Mouse (Mus musculus): ENCODE measurements around the gene Acp2.
"Not testable (repeated sequence)": the region's sequence is repeated elsewhere in the genome, so short reads cannot be mapped to it uniquely, and the experiment has no call there.

Acp2 gene

DNA sequence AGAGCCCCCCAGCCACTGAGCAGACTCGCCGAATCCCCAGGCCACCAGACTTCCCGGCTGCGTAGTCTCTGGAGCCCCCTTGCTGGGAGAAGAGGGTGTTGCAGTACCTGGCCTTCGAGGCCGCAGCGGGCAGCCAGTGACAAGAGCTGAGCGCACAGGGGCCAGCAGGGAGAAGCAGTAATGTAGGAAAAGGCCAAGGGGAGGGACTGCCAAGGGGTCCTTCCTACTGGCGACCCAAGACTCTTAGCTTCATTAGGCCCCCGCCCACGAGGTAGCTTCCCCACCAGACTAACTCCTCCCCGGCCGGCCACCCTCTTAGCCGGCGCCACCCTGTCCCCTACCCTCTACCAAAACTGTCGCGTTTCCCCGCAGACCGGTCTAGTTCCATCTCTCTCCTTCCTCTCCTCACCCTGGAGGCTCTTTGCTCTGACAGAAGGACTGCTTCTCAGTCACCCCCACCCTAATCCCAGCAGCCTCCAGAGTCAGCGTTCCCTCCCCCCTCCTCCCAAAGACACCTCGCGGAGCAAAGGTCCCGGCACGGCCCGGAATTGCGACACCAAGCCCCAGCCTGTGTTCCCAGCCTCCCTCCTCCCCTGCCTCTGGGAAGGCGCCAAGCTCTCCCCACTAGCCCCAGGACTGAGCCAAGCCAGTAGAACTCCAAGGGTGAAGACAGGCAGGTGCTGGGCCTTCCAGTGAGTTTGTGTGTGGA lies 7.9 kb upstream of the Acp2 start:
- peak; percentile 89 to 91 for DNase-seq (ENCODE audit: low spot score in 2 of 2)

DNA sequence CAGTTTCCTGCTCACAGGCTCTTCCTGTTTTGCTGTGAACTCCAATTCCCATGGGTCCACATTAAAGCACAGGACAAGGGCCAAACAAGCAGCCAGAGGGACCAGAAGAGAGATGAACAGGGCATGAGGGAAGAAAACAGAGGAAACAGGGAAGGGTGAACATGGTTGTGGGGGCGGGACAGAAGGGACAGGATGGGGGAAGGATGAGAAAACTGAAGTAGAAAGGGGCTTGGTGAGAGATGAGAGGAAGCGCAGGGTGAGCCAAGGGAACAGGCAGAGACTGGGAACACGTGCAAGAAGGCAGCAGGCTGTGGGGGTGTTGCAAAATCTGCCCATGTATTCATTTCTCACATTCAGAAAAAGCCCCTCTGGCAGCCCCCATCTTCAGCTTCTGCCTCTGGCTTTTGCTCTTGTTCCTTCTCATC lies 6.1 kb upstream of the Acp2 start:
- DNase-seq (ENCODE audit: low spot score in 2 of 2): peak; percentile 76 to 81

DNA sequence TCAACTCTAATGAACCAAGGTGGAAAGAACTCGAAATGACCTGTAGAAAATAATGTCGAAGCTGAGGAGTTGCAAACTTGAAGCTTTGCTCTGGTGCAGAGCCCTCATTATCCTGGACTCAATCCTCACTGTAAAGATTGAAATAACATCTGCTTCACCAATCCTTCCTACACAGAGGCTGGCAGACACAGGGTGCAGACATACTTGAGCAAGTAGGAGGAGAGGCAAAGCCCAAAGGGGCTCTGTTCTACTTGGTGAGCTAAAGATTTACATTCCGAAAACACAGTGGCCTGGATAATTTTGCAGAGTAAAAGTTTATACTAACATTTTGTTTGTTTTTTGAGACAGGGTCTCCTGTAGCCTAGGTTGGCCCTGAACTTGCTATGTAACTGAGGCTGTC lies 3.8 kb upstream of the Acp2 start:
- DNase-seq (ENCODE audit: low spot score in 2 of 2): no peak

DNA sequence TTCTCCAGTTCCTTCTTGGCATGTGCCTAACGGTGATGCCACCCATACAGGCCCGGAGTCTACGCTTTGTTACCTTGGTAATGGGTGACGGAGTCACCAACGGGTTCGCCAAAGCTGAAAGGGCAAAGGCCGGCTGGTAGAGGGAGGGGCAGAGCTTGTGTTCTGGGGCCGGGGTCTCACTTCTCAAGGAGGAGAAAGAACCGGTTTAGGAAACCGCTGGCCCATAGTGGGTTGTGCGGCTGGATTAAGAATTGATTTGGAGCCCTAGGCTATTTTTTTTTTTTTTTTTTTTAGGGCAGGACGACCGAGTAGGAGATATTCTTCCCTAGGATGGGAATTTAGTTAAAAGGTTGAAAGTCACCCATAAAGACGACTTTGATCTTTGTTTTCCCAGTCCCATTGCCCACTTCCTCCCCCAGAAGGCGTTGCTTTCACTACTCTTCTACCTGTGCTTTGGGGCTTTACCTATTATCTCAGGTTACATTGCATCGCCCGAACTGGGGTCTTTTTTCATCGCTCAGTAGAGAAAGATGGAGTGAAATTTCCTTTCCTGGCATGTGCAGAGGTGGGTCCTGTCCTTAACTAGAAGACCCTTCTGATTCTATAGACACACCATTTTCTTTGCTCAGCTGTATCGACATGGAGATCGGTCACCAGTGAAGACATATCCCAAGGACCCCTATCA lies 429 bp downstream of the Acp2 start:
- no peak for DNase-seq (ENCODE audit: low spot score in 2 of 2)

GRCm38 (mm10) chr2:91206254-91206775 lies 3.6 kb downstream of the Acp2 start:
- DNase-seq (ENCODE audit: low spot score in 2 of 2): peak in 1 of 2 experiments; percentile 51

GRCm38 (mm10) chr2:91213311-91213710 lies 10.6 kb downstream of the Acp2 start:
- DNase-seq (ENCODE audit: low spot score in 2 of 2): no peak

DNA sequence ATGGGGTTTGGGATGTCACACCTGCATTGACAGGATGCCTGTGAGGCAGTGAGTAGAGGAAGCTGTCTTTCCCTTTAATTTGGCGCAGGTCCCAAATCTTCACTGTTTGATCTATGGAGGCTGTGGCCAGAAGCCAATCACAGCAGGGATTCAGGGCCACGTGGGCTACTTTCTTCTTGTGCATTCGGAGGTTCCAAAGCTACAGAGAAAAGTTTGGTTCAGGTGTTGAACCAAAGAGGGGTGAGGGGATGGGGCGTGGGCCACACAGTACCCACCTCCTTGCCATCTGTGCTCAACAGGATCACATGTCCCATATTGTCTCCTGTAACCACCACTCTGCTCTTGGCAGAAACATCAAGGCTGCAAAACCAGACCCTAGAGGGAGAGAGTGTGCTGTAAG lies 14.3 kb downstream of the Acp2 start:
- no peak for DNase-seq (ENCODE audit: low spot score in 2 of 2)

- no peak for DNase-seq (ENCODE audit: low spot score in 2 of 2)
These were observed 17.8 kb downstream of the Acp2 start for GRCm38 (mm10) chr2:91220501-91220900.

GRCm38 (mm10) chr2:91223614-91224013 lies 20.9 kb downstream of the Acp2 start:
- DNase-seq (ENCODE audit: low spot score in 2 of 2): no peak

DNA sequence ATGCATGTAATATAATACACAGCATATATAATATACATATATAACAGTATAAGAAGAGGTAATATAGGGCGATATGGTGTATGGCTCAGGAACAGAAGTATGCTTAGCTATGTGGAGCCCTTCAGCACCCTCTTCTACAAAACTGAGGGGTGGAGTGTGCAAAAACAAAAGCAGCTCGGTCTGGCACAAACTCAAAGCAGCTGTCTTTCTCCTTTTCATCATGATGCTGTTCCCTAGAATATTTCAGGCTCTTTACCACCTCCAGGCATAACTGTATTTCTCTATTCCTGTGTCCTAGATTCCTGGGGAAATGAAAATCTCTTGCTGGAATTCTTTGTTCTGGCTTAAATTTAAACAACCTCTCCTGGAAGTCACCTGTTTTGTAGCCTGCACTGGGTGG lies 27.1 kb downstream of the Acp2 start:
- no peak for DNase-seq (ENCODE audit: low spot score in 2 of 2)

- peak; percentile 90 for DNase-seq (ENCODE audit: low spot score in 2 of 2)
These were observed 34.2 kb downstream of the Acp2 start, which contains the start of gene Ddb2 for GRCm38 (mm10) chr2:91236601-91237510. Gene Ddb2, minus strand, starts transcription at chr2:91236982.

- DNase-seq (ENCODE audit: low spot score in 2 of 2): not testable (repeated sequence)
These were observed 34.9 kb downstream of the Acp2 start for GRCm38 (mm10) chr2:91237511-91238080.

DNA sequence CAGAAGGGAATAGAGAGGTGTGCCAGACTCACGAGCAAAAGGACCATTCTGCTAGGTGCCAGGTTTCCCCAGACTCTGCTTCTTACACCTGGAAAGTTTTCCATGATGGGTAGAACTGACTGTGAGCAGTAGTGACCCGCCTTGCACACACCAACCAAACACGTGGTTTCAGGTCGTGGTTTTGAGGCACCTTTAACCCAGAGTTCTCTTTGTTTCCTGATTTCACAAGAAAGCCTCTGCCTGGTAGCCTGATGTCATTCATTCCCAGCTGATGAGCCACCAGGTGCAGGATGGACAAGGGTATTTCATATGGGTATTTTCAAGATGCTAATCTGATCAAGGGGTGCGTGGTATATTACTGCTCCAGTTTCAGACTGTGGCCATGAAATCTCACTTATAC lies 39.9 kb downstream of the Acp2 start:
- DNase-seq (ENCODE audit: low spot score in 2 of 2): no peak

- DNase-seq (ENCODE audit: low spot score in 2 of 2): no peak
These were observed 40.7 kb downstream of the Acp2 start for GRCm38 (mm10) chr2:91243416-91243815.

- no peak for DNase-seq (ENCODE audit: low spot score in 2 of 2)
These were observed 42.0 kb downstream of the Acp2 start for GRCm38 (mm10) chr2:91244557-91245228.

DNA sequence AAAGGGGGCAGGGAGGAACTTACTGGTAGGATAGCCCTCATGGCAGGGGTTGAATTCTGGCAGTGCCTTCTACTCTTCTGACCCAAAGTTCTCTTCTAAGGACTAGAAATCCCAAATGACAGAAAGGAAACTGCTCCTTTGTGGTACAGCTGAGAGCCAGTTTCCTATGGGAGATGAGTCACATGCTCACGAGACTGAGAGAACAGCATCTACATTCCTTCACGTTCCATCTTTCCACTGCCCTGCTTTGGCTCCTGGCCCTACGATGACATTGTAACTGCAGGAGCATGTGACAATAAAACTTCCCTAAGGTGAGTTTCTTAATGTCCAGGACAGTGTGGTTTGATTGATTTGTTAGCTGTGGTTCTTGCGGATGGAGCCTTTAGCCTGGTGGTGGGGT lies 45.7 kb downstream of the Acp2 start:
- no peak for DNase-seq (ENCODE audit: low spot score in 2 of 2)

DNA sequence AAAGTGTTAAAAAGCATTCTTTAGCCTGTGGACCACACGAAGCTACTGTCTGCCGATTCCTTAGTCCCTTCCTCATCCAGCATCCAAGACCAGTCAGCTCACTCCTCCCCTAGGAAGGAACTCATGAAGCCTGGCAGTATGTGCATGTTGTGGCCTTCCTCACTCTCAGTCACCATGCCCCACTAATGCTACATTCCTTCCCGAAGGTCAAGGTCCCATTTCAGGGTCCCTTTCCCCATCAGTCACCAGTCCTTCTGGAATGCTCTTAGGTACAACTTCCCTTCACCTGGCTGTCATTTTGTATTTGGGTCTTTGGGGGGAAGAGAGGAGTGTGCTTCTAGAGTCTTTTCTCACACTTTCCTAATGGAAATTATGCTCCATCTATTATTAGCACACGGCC lies 49.3 kb downstream of the Acp2 start:
- DNase-seq (ENCODE audit: low spot score in 2 of 2): no peak

GRCm38 (mm10) chr2:91252512-91252911 lies 49.8 kb downstream of the Acp2 start:
- no peak for DNase-seq (ENCODE audit: low spot score in 2 of 2)

DNA sequence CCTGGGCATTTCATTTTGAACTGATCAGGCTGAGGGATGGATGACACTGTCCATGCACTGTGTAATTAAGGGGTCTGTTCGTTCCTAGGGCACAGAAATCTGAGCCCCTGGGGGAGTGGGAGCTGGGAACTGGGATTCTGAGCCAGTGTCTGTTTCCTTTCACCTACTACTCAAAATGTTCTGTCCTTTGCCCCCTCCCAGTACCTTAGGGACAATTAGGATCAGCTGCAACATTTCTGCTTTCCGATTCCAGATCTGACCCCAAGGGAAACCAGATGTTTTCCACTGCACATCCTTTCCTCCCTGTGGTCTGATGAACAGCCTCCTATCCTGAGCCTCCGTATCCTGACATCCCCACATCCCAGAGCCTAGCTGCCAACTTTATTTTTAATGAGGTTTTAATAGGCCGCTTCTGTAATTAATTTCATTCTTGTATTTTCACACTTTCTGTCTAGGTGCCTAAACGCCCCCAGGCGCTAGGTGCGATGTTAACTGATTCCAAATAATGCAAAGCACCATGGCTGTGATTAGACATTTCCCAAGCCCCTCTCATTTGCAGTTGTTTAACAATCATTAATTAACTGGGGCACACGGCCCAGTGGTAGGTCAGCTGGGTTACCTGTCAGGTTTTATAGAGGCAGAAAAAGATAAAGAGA lies 52.2 kb downstream of the Acp2 start:
- DNase-seq (ENCODE audit: low spot score in 2 of 2): no peak

DNA sequence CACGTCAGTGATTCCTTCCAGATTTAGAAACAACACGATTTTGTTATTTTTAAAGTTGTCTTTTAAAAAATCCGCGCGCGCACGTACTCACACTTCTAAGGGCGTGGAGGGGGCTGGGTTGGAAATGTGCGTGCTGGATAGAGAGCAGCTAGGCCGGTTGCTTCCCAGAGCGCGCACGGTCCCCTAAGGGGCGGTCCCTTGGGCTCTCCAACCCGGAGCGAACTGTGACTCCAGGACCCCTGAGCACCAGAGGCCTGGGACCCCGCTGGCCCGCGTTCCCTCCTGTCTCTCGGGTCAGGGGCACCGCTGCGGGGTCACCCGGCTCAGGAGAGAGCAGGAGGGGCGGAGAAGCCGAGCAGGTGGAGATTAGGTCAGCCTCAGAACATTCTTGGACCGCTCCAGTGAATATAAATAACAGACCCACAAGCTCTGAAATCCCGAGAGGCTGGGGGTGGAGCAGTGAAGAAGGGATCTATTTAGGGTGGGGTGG lies 53.0 kb downstream of the Acp2 start, which contains the start of gene Pacsin3:
TSS of gene Pacsin3 (plus strand) at position 294 of the 490 bp plus-strand sequence.
- DNase-seq (ENCODE audit: low spot score in 2 of 2): peak; percentile 57 to 58
